Mouse (Mus musculus) lung, postnatal 0 days (tissue): ENCODE data around the gene St3gal4. TPM values are rescaled to one million over a fixed set of nuclear protein-coding genes. Genes with fewer than 3 reads are reported as not detected.

Experiments
- ATAC-seq: fragments of 200-750 bp; cut with Nextera tagmentation; 2 replicates; pipeline ENCODE4 v1.8.0; 2017; ENCODE audit warnings: moderate library complexity
- DNase-seq: peaks from one replicate; pipeline ENCODE4 v3.0.0-alpha.2; 2016; ENCODE audit warnings: low spot score
- H3K27ac ChIP-seq: fragments of 300-500 bp; sonication (generic); 2 replicates; pipeline ENCODE4 v1.5.1; 2014; ENCODE audit warnings: antibody characterized with exemption, mild to moderate bottlenecking, low read length, mixed read lengths
- H3K27me3 ChIP-seq: fragments of 300-500 bp; sonication (generic); replicated peaks from 2 replicates; pipeline ENCODE4 v1.6.1; 2014; ENCODE audit warnings: low read length, mixed read lengths; ENCODE audit not compliant: insufficient read depth
- H3K36me3 ChIP-seq: fragments of 300-500 bp; sonication (generic); 2 replicates; pipeline ENCODE4 v1.6.1; 2014; ENCODE audit warnings: low read length, mixed read lengths; ENCODE audit not compliant: insufficient read depth
- H3K4me1 ChIP-seq: fragments of 300-500 bp; sonication (generic); 2 replicates; pipeline ENCODE4 v1.6.1; 2014; ENCODE audit warnings: antibody characterized with exemption, low read depth, low read length, mixed read lengths; ENCODE audit not compliant: insufficient read depth
- H3K4me2 ChIP-seq: fragments of 300-500 bp; sonication (generic); replicated peaks from 2 replicates; pipeline ENCODE4 v1.6.1; 2014; ENCODE audit warnings: low read depth, mild to moderate bottlenecking, low read length, moderate library complexity, mixed read lengths
- H3K4me3 ChIP-seq: fragments of 300-500 bp; sonication (generic); 2 replicates; pipeline ENCODE4 v1.5.1; 2014; ENCODE audit warnings: low read depth, low read length
- H3K9ac ChIP-seq: fragments of 300-500 bp; sonication (generic); replicated peaks from 2 replicates; pipeline ENCODE4 v1.6.1; 2014; ENCODE audit warnings: low read depth, mild to moderate bottlenecking
- H3K9me3 ChIP-seq: fragments of 300-500 bp; sonication (generic); 2 replicates; pipeline ENCODE4 v1.6.1; 2016; ENCODE audit warnings: low read length, mixed read lengths
- CTCF ChIP-seq: IDR thresholded peaks from 2 replicates; pipeline ENCODE4 v1.5.1; 2016; ENCODE audit warnings: antibody characterized with exemption, mild to moderate bottlenecking
- EP300 ChIP-seq: IDR thresholded peaks from 2 replicates; pipeline ENCODE4 v1.6.1; 2016; ENCODE audit warnings: antibody characterized with exemption, mild to moderate bottlenecking, control low read depth
- WGBS: fragments of 180-500 bp; shearing (Covaris S2); extraction: QIAGEN DNeasy Blood & Tissue Kit; methylation state at CpG from one replicate; pipeline ENCODE4 v1.1.7; 2014; 5-methylcytosine and 5-hydroxymethylcytosine counted together
- polyA plus RNA-seq: library from polyadenylated mRNA; unstranded; fragments of >200 nt; fragmentation: Nextera tagmentation; extraction: Ambion mirVana; gene quantifications from 2 replicates; pipeline ENCODE4 v1.2.1, GENCODE M21; 2015

The St3gal4 gene
- polyA plus RNA-seq, 1 experiment from 2014 or later, result 50.0 TPM

DNA sequence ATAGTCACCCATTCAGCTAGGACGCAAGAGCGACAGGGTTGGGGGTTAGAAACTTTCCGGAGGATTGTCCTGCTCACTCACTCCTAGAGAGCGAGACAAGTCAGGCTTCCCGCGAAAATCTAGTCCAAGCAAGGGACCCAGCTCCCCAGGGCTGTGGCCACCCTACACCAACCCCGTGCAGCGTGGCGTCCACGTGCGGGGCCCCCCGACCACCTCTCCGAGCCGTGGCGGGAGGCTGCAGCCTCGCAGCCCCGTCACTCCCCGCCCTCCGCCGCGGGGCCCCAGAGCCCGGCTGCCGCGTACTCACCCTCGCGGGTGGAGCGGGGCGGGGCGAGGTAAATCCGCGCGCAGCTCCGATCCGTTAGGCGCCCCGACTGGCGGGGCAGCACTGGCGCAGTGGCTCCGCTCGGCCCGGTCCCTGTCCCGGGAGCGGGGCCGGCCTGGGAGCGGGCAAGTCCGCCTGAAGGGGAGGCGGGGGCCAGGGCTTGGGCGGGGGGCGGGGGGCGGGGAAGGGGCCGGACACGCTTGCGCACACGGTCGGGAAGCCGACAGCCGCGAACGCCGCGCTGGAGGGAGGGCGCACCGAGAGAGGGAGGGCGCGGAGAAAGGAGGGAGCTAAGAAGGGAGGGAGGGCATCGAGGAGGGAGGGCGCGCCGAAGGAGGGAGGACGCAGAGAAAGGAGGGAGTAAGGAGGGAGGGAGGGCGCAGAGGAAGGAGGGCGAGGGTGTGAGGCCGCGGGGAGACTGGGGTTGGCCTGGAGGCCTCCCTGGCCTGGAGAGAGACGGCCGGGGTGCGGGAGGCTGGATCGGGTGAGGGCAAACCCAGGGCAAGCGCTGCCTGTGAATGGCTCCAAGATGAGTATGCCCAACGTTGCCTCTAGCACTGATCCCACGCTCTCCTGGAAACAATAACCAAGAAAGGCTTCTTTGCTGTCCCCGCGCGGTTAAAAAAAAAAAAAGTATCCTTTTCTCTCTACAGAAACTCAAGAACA is 2.4 kb downstream of the St3gal4 start:
- no peaks in the 10 kb centered on the region for H3K9me3 ChIP-seq
- no peaks in the 10 kb centered on the region for H3K36me3 ChIP-seq
- peak overlapping the region; percentile 71 for H3K9ac ChIP-seq
- DNase-seq, result peak; percentile 94
- peaks cover 5% of the 10 kb centered on the region; the same call in 1 of the 2 replicates for H3K4me1 ChIP-seq
- H3K4me2 ChIP-seq, result peak overlapping the region; percentile 83
- peak; percentile 87 for ATAC-seq
- no peaks in the 10 kb centered on the region for H3K27me3 ChIP-seq
- 5% methylated on average over 50 of the region's 84 CpGs for WGBS
- TF ChIP-seq EP300 (no peak; the same call in 1 of the 2 replicates), CTCF (0 out of 2 replicates have a peak, but pooled peaks have one; percentile 20)
- H3K27ac ChIP-seq, result peak overlapping the region; percentile 93
- peak overlapping the region; percentile 63 for H3K4me3 ChIP-seq

DNA sequence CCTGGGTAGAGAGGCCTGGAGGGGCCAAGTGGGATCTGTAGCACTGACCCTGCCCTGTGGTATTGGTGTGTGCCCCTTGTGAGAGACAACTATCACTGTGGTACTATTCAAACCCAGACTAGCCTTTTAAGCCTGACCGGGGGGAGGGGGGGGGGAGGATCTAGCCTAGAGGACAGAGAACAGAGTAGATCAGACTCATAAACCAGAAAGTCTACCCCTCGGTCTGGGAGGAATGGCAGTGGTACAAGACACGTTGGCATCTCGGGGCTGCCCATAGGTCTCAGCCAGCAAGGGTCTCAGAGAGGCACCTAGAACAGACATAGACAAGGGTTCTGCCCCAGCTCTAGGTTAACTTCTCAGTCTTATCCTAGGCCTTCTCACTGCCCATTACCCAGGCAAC is 3.3 kb downstream of the St3gal4 start:
- ATAC-seq (no peak), DNase-seq (no peak)
- peak overlapping the region; percentile 71 for H3K9ac ChIP-seq
- H3K4me1 ChIP-seq, result peaks cover 9% of the 10 kb centered on the region; the same call in 1 of the 2 replicates
- peak overlapping the region; percentile 93 for H3K27ac ChIP-seq
- no peaks in the 10 kb centered on the region for H3K36me3 ChIP-seq
- H3K9me3 ChIP-seq, result no peaks in the 10 kb centered on the region
- peak overlapping the region; percentile 83 for H3K4me2 ChIP-seq
- no peaks in the 10 kb centered on the region for H3K27me3 ChIP-seq
- 36% methylated on average over 4 of the region's 4 CpGs for WGBS
- peak overlapping the region; percentile 63 for H3K4me3 ChIP-seq
- no peak for TF ChIP-seq CTCF
- no peak for TF ChIP-seq EP300

DNA sequence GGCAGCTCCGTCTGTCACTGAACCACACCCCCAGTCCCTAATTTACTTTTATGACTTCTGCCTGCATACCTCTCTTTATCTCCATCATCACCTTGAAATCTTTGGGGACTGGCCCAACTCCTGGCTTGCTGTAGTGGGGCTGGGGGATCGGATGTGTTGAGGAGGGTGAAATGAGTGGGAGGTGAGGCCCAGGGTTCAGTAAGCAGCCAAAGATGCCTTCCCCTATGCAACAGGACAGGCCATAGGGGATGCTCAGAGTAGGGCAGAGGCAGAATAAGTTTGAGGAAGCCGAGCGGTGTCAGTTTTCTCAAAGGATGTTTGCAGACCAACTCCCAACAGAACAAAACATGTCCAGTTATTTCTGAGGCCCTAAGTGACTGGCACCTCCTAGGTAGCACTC is 3.8 kb downstream of the St3gal4 start:
- Histone ChIP-seq H3K27ac (peak overlapping the region; percentile 93; the same call in 1 of the 2 replicates), H3K9ac (peak overlapping the region; percentile 71; the same call in 1 of the 2 replicates), H3K4me1 (peaks cover 14% of the 10 kb centered on the region; the same call in 1 of the 2 replicates), H3K36me3 (no peaks in the 10 kb centered on the region), H3K4me2 (peak overlapping the region; percentile 83), H3K9me3 (no peaks in the 10 kb centered on the region), H3K27me3 (no peaks in the 10 kb centered on the region), H3K4me3 (peak overlapping the region; percentile 63)
- TF ChIP-seq CTCF (no peak), EP300 (no peak)
- no peak for DNase-seq
- WGBS, result 53% methylated on average over 3 of the region's 4 CpGs
- no peak for ATAC-seq

DNA sequence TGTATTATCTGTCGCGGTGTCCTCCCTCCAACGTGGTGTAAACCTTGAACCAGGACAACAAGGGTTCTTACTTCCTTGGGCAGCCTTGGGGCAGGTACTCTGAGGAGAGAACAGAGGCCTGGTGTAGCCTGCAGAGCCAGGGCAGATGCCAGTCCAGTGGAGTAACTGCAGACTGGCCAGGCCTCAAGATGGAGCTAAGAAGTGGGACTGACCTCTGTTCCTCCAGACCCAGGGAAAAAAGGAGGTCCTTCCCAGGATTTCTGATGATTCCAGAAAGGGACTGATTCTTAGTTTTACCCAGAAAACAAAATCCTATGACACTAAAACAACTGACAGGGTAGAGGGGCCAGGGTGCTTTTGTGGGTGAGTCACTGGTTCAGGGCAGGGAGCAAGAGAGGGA is 4.8 kb downstream of the St3gal4 start:
- H3K9me3 ChIP-seq, result no peaks in the 10 kb centered on the region
- TF ChIP-seq CTCF (no peak), EP300 (no peak)
- no peak overlapping the region for H3K27ac ChIP-seq
- H3K36me3 ChIP-seq, result no peaks in the 10 kb centered on the region
- H3K27me3 ChIP-seq, result no peaks in the 10 kb centered on the region
- H3K4me1 ChIP-seq, result peaks cover 15% of the 10 kb centered on the region; the same call in 1 of the 2 replicates
- ATAC-seq (no peak), DNase-seq (no peak)
- H3K4me2 ChIP-seq, result 0 out of 2 replicates have a peak overlapping the region, but pooled peaks have one; percentile 1
- H3K9ac ChIP-seq, result no peak overlapping the region
- WGBS, result 83% methylated on average over 3 of the region's 3 CpGs
- no peak overlapping the region for H3K4me3 ChIP-seq

DNA sequence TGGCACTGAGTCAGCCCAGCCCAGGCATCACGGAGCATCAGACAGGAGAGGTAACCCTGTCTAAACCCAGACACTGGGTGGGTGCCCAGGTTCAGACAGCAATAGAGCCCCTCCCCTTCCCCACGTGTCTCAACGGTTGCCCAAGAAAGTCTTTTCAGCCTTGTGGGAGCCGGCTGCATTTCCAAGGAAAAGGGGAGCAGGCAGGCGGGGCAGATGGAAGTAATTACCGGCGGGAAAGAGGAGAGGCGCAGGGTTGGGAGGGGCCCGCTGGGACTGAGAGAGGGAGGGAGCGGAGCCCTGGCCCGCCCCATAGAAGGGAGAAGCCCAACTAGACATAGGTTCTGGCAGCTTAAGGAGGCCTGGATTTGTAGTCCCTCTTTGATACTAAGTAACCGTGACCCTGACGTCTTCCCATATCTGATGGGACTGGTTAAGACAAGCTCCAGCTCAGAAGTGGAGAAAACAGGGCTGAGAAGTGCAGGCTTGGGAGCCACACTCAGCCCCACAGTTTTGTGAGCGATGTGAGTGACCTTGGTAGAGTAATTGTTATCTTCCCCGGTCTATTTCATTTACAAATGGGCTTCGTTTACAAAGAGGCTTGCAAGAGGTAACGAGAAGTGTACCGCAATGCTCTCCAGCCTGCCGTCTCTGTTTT is 7.0 kb downstream of the St3gal4 start:
- no peaks in the 10 kb centered on the region for H3K27me3 ChIP-seq
- no peak overlapping the region for H3K9ac ChIP-seq
- H3K9me3 ChIP-seq, result no peaks in the 10 kb centered on the region
- no peak overlapping the region for H3K4me3 ChIP-seq
- H3K4me1 ChIP-seq, result peaks cover 18% of the 10 kb centered on the region; the same call in 1 of the 2 replicates
- DNase-seq (peak; percentile 81), ATAC-seq (peak; percentile 25)
- 0 out of 2 replicates have a peak overlapping the region, but pooled peaks have one; percentile 17 for H3K4me2 ChIP-seq
- no peaks in the 10 kb centered on the region for H3K36me3 ChIP-seq
- WGBS, result 33% methylated on average over 18 of the region's 19 CpGs
- H3K27ac ChIP-seq, result 0 out of 2 replicates have a peak overlapping the region, but pooled peaks have one; percentile 3
- TF ChIP-seq EP300 (no peak), CTCF (no peak)

DNA sequence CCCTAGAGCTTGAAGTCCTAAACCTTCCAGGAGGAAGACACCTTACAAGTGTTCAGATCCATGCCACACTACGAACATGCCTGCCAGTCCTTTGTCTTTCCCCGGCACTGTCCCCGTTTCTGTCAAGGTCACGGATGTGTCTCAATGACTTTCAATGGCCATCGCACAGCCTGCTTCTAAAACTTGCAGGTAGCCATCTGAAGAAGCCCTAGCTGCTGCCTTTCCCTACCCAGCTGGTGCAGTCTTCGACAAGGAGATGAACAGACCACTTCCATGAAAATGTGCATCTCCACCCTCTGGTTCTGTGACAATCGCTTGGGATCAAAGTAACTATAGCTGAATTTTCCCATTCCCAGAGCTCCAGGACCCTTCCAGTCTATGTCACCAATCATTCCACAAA is 7.6 kb downstream of the St3gal4 start:
- H3K36me3 ChIP-seq, result no peaks in the 10 kb centered on the region
- H3K4me1 ChIP-seq, result peaks cover 18% of the 10 kb centered on the region; the same call in 1 of the 2 replicates
- no peak for ATAC-seq
- H3K9me3 ChIP-seq, result no peaks in the 10 kb centered on the region
- H3K9ac ChIP-seq, result no peak overlapping the region
- no peaks in the 10 kb centered on the region for H3K27me3 ChIP-seq
- DNase-seq, result no peak
- 0 out of 2 replicates have a peak overlapping the region, but pooled peaks have one; percentile 17 for H3K4me2 ChIP-seq
- 80% methylated on average over 7 of the region's 7 CpGs for WGBS
- TF ChIP-seq EP300 (no peak), CTCF (no peak)
- H3K27ac ChIP-seq, result 0 out of 2 replicates have a peak overlapping the region, but pooled peaks have one; percentile 3
- H3K4me3 ChIP-seq, result no peak overlapping the region
